Comparison of ENCODE assay signal across 8 mouse cellular contexts in the genomic region with DNA sequence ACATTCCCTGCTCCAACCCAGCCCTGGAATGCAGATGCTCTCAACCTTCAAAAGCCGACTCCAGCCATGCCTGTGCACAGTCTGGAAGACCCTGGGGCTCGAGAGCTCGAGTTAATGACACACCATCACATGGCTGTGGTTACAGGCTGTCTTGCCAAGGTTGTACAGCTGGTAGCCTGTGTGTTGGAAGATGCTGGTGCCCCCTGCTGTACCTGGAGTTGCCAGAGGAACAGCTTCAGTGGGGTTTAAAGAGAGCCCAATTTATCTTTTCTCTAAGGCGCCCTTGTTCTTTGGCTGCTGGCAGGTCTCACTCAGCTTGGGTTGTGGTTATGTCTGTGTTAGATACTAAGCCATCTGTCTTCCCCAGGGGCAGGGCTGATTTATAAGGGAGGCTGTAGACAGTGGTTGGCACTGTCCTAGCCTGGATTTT.
DNase-seq lines count a peak whose midpoint lies in the region; ATAC-seq and TF ChIP-seq lines count a peak whose summit lies in the region.

No protein-coding gene starts in this region.

- no peak overlapping the region for H3K4me3 ChIP-seq in embryonic facial prominence, embryonic 13.5 days
- H3K4me3 ChIP-seq in kidney, postnatal 0 days (replicated peaks; ENCODE audit: low read depth, low read length), result no peak overlapping the region

- peak; percentile 30 for DNase-seq in kidney, adult 11 months
- DNase-seq in kidney, adult 9 months, result no peak
- no peak for DNase-seq in kidney, postnatal 0 days (ENCODE audit: low spot score)
- peak; percentile 17 for DNase-seq in neural tube, embryonic 10.5 days (ENCODE audit: extremely low spot score, low spot score)
- no peak for DNase-seq in urinary bladder, postnatal 36 days (ENCODE audit: low spot score in 2 of 2)
- no peak for DNase-seq in heart, adult 8-10 months (ENCODE audit: low spot score)

- no peaks in the 10 kb centered on the region for H3K36me3 ChIP-seq in embryonic facial prominence, embryonic 13.5 days
- H3K36me3 ChIP-seq in kidney, postnatal 0 days (ENCODE audit: insufficient read depth, low read length), result no peaks in the 10 kb centered on the region

- no peak overlapping the region for H3K9ac ChIP-seq in embryonic facial prominence, embryonic 13.5 days
- H3K9ac ChIP-seq in kidney, postnatal 0 days (ENCODE audit: low read depth, low read length), result no peak overlapping the region

- 22% methylated on average over 4 of the region's 4 CpGs for WGBS in embryonic facial prominence, embryonic 13.5 days
- WGBS in kidney, postnatal 0 days, result 31% methylated on average over 4 of the region's 4 CpGs

- TF ChIP-seq CTCF in kidney, postnatal 0 days (IDR thresholded peaks at IDR 0.05; ENCODE audit: low read depth), result peak; percentile 20; the same call in 1 of the 2 replicates

- H3K4me2 ChIP-seq in embryonic facial prominence, embryonic 13.5 days, result no peak overlapping the region
- no peak overlapping the region for H3K4me2 ChIP-seq in kidney, postnatal 0 days (ENCODE audit: low read length)

- peak; percentile 81; the same call in 1 of the 2 replicates for ATAC-seq in embryonic facial prominence, embryonic 13.5 days (ENCODE audit: insufficient number of reproducible peaks, insufficient read depth, low FRiP score, low TSS enrichment, low read depth)
- no peak; the same call in 1 of the 2 replicates for ATAC-seq in kidney, postnatal 0 days (replicated peaks; ENCODE audit: low FRiP score, low read depth)
- no peak for ATAC-seq in granulocyte monocyte progenitor cell, adult 5-6 weeks (replicated peaks; ENCODE audit: poor library complexity, severe bottlenecking)

- peaks cover 14% of the 10 kb centered on the region for H3K4me1 ChIP-seq in embryonic facial prominence, embryonic 13.5 days
- H3K4me1 ChIP-seq in kidney, postnatal 0 days (replicated peaks; ENCODE audit: insufficient read depth, low read length), result no peaks in the 10 kb centered on the region

- H3K27me3 ChIP-seq in embryonic facial prominence, embryonic 13.5 days, result no peaks in the 10 kb centered on the region
- H3K27me3 ChIP-seq in kidney, postnatal 0 days (ENCODE audit: insufficient read depth, low read length), result no peaks in the 10 kb centered on the region

- H3K27ac ChIP-seq in embryonic facial prominence, embryonic 13.5 days, result peak overlapping the region; percentile 39; the same call in 1 of the 2 replicates
- no peak overlapping the region for H3K27ac ChIP-seq in kidney, postnatal 0 days

- no peaks in the 10 kb centered on the region for H3K9me3 ChIP-seq in embryonic facial prominence, embryonic 13.5 days
- H3K9me3 ChIP-seq in kidney, postnatal 0 days (replicated peaks; ENCODE audit: low read length), result no peaks in the 10 kb centered on the region

Comparison
In these comparisons a context has a peak if more than half of its experiments do, and no peak if none do; other contexts are left out.
1. DNase-seq: peak in kidney, adult 11 months (single experiment) and neural tube, embryonic 10.5 days (single experiment); none in kidney, adult 9 months (single experiment), kidney, postnatal 0 days (single experiment), urinary bladder, postnatal 36 days (0 of 2) and heart, adult 8-10 months (single experiment).